Mouse (Mus musculus) midbrain, postnatal 0 days (tissue): ENCODE results near the gene Spint5. TPM values are rescaled to one million over a fixed set of nuclear protein-coding genes. Genes with fewer than 3 reads are reported as not detected.
"Not testable (repeated sequence)": the region's sequence is repeated elsewhere in the genome, so short reads cannot be mapped to it uniquely, and the experiment has no call there.

Experiments used
- ATAC-seq: fragments of 200-750 bp; cut with Nextera tagmentation; 2 replicates; pipeline ENCODE4 v1.8.0; 2017; ENCODE audit warnings: moderate number of reproducible peaks, mild to moderate bottlenecking, moderate TSS enrichment, moderate library complexity; ENCODE audit not compliant: low FRiP score
- DNase-seq: peaks from one replicate; pipeline ENCODE4 v3.0.0-alpha.2; 2015; ENCODE audit warnings: low spot score
- H3K27ac ChIP-seq: fragments of 300-500 bp; sonication (generic); 2 replicates; pipeline ENCODE4 v1.5.1; 2014; ENCODE audit warnings: low read depth, mild to moderate bottlenecking, low read length, mixed read lengths
- H3K27me3 ChIP-seq: fragments of 300-500 bp; sonication (generic); 2 replicates; pipeline ENCODE4 v1.6.1; 2014; ENCODE audit warnings: low read length, control low read depth, mixed read lengths; ENCODE audit not compliant: insufficient read depth
- H3K36me3 ChIP-seq: fragments of 300-500 bp; sonication (generic); 2 replicates; pipeline ENCODE4 v1.6.1; 2014; ENCODE audit warnings: low read length, control low read depth, mixed read lengths; ENCODE audit not compliant: insufficient read depth
- H3K4me1 ChIP-seq: fragments of 300-500 bp; sonication (generic); 2 replicates; pipeline ENCODE4 v1.6.1; 2014; ENCODE audit warnings: mild to moderate bottlenecking, control low read depth, antibody characterized with exemption, low read length, mixed read lengths; ENCODE audit not compliant: insufficient read depth
- H3K4me2 ChIP-seq: fragments of 300-500 bp; sonication (generic); 2 replicates; pipeline ENCODE4 v1.6.1; 2014; ENCODE audit warnings: low read depth, mild to moderate bottlenecking, low read length, mixed read lengths; ENCODE audit not compliant: poor library complexity, severe bottlenecking
- H3K4me3 ChIP-seq: fragments of 300-500 bp; sonication (generic); 2 replicates; pipeline ENCODE4 v1.5.1; 2014; ENCODE audit warnings: low read depth, mild to moderate bottlenecking, low read length, moderate library complexity
- H3K9ac ChIP-seq: fragments of 300-500 bp; sonication (generic); replicated peaks from 2 replicates; pipeline ENCODE4 v1.6.1; 2014; ENCODE audit warnings: mild to moderate bottlenecking, low read length, moderate library complexity, mixed read lengths; ENCODE audit not compliant: poor library complexity, severe bottlenecking
- H3K9me3 ChIP-seq: fragments of 300-500 bp; sonication (generic); 2 replicates; pipeline ENCODE4 v1.6.1; 2016; ENCODE audit warnings: low read length, control low read depth
- CTCF ChIP-seq: IDR thresholded peaks from 2 replicates; pipeline ENCODE4 v1.5.1; 2016; ENCODE audit warnings: antibody characterized with exemption, mild to moderate bottlenecking
- WGBS: fragments of 180-500 bp; shearing (Covaris S2); extraction: QIAGEN DNeasy Blood & Tissue Kit; methylation state at CpG from one replicate; pipeline ENCODE4 v1.1.7; 2014; 5-methylcytosine and 5-hydroxymethylcytosine counted together
- polyA plus RNA-seq: library from polyadenylated mRNA; unstranded; fragments of >200 nt; fragmentation: Nextera tagmentation; extraction: Ambion mirVana; gene quantifications from 2 replicates; pipeline ENCODE4 v1.2.1, GENCODE M21; 2015
- total RNA-seq: library from RNA; depleted of rRNA; stranded (reverse); fragments of >200 nt; gene quantifications from 2 replicates; pipeline ENCODE4 v1.2.3, GENCODE M21; 2014

Gene Spint5
- total and polyA plus RNA-seq, 2 experiments from 2014 or later, result not detected

DNA sequence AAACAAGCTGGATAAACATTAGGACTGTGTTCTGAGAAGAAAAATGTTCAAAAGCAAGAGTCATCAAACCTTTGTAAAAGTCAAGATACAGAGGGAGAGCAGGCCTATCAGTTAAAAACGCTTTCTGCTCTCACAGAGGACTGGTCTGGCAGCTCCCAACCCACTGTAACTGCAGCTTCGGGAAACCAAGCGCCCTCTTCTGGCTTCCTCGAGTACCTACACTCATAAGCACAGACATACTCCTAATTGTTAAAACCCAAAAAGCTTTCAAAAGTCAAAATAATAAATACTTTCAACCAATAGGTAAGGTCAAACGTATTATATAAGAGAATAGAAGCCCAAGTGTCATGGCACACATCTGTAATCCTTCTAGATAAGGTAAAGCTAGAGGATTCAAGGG is 10.9 kb upstream of the Spint5 start:
- H3K4me1 ChIP-seq, result no peaks in the 10 kb centered on the region
- DNase-seq (no peak), ATAC-seq (no peak)
- TF ChIP-seq CTCF, result no peak
- no peak overlapping the region for H3K9ac ChIP-seq
- no peaks in the 10 kb centered on the region for H3K36me3 ChIP-seq
- WGBS, result 81% methylated on average over 5 of the region's 5 CpGs
- no peak overlapping the region for H3K4me2 ChIP-seq
- no peaks in the 10 kb centered on the region for H3K9me3 ChIP-seq
- no peak overlapping the region for H3K27ac ChIP-seq
- no peaks in the 10 kb centered on the region for H3K27me3 ChIP-seq
- no peak overlapping the region for H3K4me3 ChIP-seq

- Histone ChIP-seq H3K27me3 (no peaks in the 10 kb centered on the region), H3K9ac (no peak overlapping the region), H3K9me3 (no peaks in the 10 kb centered on the region), H3K4me3 (no peak overlapping the region), H3K4me2 (no peak overlapping the region), H3K36me3 (no peaks in the 10 kb centered on the region), H3K27ac (no peak overlapping the region), H3K4me1 (no peaks in the 10 kb centered on the region)
- no peak for TF ChIP-seq CTCF
- ATAC-seq (no peak), DNase-seq (no peak)
- 88% methylated on average over 6 of the region's 6 CpGs for WGBS
Measured at GRCm38 (mm10) chr2:164705328-164705727, 9.8 kb upstream of the Spint5 start.

- WGBS, result 92% methylated on average over 14 of the region's 14 CpGs
- no peak for TF ChIP-seq CTCF
- H3K4me3 ChIP-seq, result no peak overlapping the region
- DNase-seq (no peak), ATAC-seq (no peak)
- no peaks in the 10 kb centered on the region for H3K27me3 ChIP-seq
- no peaks in the 10 kb centered on the region for H3K4me1 ChIP-seq
- no peak overlapping the region for H3K4me2 ChIP-seq
- no peaks in the 10 kb centered on the region for H3K36me3 ChIP-seq
- H3K9ac ChIP-seq, result no peak overlapping the region
- H3K27ac ChIP-seq, result no peak overlapping the region
- no peaks in the 10 kb centered on the region for H3K9me3 ChIP-seq
Measured at GRCm38 (mm10) chr2:164705991-164706390, 9.1 kb upstream of the Spint5 start.

GRCm38 (mm10) chr2:164716194-164716786 is 1.2 kb downstream of the Spint5 start:
- H3K9me3 ChIP-seq, ATAC-seq, H3K4me3 ChIP-seq, H3K27ac ChIP-seq, DNase-seq, H3K4me2 ChIP-seq, H3K36me3 ChIP-seq, H3K27me3 ChIP-seq, H3K9ac ChIP-seq, H3K4me1 ChIP-seq: not testable (repeated sequence)
- WGBS, result 91% methylated on average over 20 of the region's 23 CpGs

- H3K4me1 ChIP-seq, result no peaks in the 10 kb centered on the region
- DNase-seq (no peak), ATAC-seq (no peak)
- H3K27ac ChIP-seq, result no peak overlapping the region
- no peak for TF ChIP-seq CTCF
- H3K36me3 ChIP-seq, result no peaks in the 10 kb centered on the region
- no peaks in the 10 kb centered on the region; the same call in 1 of the 2 replicates for H3K27me3 ChIP-seq
- no peaks in the 10 kb centered on the region for H3K9me3 ChIP-seq
- H3K9ac ChIP-seq, result no peak overlapping the region
- 63% methylated on average over 4 of the region's 4 CpGs for WGBS
- no peak overlapping the region for H3K4me2 ChIP-seq
- H3K4me3 ChIP-seq, result no peak overlapping the region
Measured at GRCm38 (mm10) chr2:164723276-164723675, 8.2 kb downstream of the Spint5 start.

- Histone ChIP-seq H3K9me3 (no peaks in the 10 kb centered on the region), H3K36me3 (no peaks in the 10 kb centered on the region), H3K4me2 (no peak overlapping the region), H3K9ac (no peak overlapping the region), H3K27ac (no peak overlapping the region), H3K4me3 (no peak overlapping the region), H3K4me1 (no peaks in the 10 kb centered on the region), H3K27me3 (no peaks in the 10 kb centered on the region; the same call in 1 of the 2 replicates)
- no peak for ATAC-seq
- DNase-seq, result peak; percentile 86
- peak; percentile 87 for TF ChIP-seq CTCF
- WGBS, result 24% methylated on average over 6 of the region's 6 CpGs
Measured at GRCm38 (mm10) chr2:164725895-164726619, 11.0 kb downstream of the Spint5 start.
